Mouse (Mus musculus) bone marrow macrophage, adult 2 months (primary cell): Measurements from ENCODE around the gene Galnt7.

ENCODE experiments used
- CTCF ChIP-seq: IDR thresholded peaks from 2 replicates; pipeline ENCODE4 v1.5.1; 2012; ENCODE audit warnings: low read depth, mild to moderate bottlenecking, low read length, moderate library complexity
- POLR2A ChIP-seq: IDR thresholded peaks from 2 replicates; pipeline ENCODE4 v1.6.1; 2012; ENCODE audit warnings: mild to moderate bottlenecking, low read depth, low read length, borderline replicate concordance

DNA sequence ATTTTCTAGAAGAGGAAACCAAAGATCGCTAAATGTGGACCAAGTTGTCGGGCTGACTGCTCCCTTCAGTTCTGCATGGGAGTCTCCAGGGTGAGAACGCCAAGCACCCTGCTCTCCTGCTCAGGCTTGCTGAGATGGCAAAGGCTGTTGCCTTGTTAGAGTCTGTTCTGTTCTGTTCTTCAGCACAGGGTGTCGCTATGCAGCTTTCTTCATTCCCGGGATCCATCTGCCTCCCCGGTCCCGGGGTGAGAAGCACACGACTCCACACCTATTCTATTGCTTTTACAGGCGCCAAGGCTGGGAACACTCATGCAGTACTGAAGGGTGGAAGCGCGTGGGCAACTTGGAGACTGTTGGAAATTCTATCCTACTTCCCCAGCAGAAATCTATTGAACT is 83.4 kb downstream of the Galnt7 start:
- no peak for TF ChIP-seq POLR2A
- TF ChIP-seq CTCF, result no peak
